Mouse (Mus musculus) erythroblast, embryonic 14.5 days (primary cell): ENCODE measurements around the gene Pde8a.

Experiments
- GATA1 ChIP-seq: IDR thresholded peaks from 2 replicates; pipeline ENCODE4 v1.6.1; 2012; ENCODE audit warnings: low read length, inconsistent platforms, mixed read lengths
- TAL1 ChIP-seq: IDR thresholded peaks from 3 replicates; pipeline ENCODE4 v1.6.1; 2012; ENCODE audit warnings: low read length, inconsistent platforms, mixed read lengths

DNA sequence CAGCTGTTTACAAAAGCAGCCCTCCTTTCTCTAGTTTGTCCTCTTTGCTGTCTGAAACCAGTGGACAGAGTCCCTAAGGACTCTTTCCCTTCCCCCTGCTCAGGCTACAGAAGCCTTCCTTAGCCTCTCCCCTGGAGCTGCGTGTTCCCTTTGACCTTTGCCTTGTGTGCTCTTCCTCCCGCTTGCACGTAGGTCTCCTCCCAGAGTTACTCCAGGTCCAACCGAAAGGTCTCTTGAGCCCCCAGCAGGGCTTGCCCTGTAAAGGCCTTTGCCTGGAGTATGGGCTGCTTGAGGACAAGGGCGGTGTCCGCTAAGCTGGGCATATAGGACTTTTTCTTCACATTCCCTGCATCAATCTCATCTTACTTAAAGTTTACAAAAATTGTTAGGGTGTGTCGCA, 5.9 kb downstream of the Pde8a start:
- TF ChIP-seq GATA1 (no peak), TAL1 (no peak)
